In the genomic region with DNA sequence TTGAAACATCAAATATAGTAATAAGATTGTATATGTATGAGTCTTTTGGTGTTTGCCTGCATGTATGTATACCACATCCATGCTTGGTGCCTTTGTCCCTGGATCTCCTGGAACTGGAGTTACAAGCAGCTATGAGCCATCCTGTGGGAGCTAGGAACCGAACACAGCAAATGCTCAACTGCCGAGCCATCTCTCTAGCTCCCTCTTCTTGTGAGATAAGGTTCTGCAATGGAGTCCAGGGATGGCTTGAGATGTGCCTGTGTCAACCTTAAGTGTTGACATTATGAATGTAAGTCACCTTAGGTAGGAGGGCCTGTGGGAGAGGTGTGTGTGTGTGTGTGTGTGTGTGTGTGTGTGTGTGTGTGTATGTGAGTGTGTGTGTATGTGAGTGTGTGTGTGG, we compare ENCODE assay signal across 13 mouse cellular contexts. TPM values are rescaled to one million over a fixed set of nuclear protein-coding genes. Genes with fewer than 3 reads are reported as not detected.
A peak's percentile ranks its signal among the peaks of the same experiment; 100 is the strongest.
DNase-seq lines count a peak whose midpoint lies in the region; ATAC-seq and TF ChIP-seq lines count a peak whose summit lies in the region.
"Had no signal": no experiment of that assay in that cellular context is flagged by ENCODE, and none has a peak within 500 bp of the region (broad histone marks: within the 10 kb centered on the region; RNA-seq: fewer than 3 reads in every experiment).

No protein-coding gene starts in this region.

- H3K4me1 ChIP-seq in spleen, adult 2 months (ENCODE audit: control insufficient read depth, insufficient read depth, insufficient read length): no peaks in the 10 kb centered on the region

- peak; percentile 35; the same call in 1 of the 2 replicates for TF ChIP-seq CTCF in spleen, adult 2 months (IDR thresholded peaks at IDR 0.05; ENCODE audit: extremely low read depth, insufficient read depth, insufficient read length, insufficient replicate concordance)

- ATAC-seq in erythroblast, adult 5-6 weeks (replicated peaks; ENCODE audit: low FRiP score, poor library complexity, severe bottlenecking): peak; percentile 66
- ATAC-seq: forebrain, embryonic 16.5 days; intestine, embryonic 16.5 days had no signal

- no peaks in the 10 kb centered on the region for H3K27me3 ChIP-seq in spleen, adult 2 months (ENCODE audit: control insufficient read depth, insufficient read depth, low read length)
- H3K27me3 ChIP-seq: neural tube, embryonic 12.5 days had no signal

- H3K4me3 ChIP-seq in spleen, adult 2 months (ENCODE audit: extremely low read depth, insufficient read depth, insufficient read length): no peak overlapping the region
- H3K4me3 ChIP-seq: neural tube, embryonic 12.5 days had no signal

- no peak for TF ChIP-seq POLR2A in spleen, adult 2 months (IDR thresholded peaks at IDR 0.05; ENCODE audit: low read depth, low read length)

- peaks cover 2% of the 10 kb centered on the region; the same call in 1 of the 2 replicates for H3K36me3 ChIP-seq in spleen, adult 2 months (ENCODE audit: control insufficient read depth, insufficient read depth, low read length)

- peak; percentile 45 for DNase-seq in embryo, embryonic 10 days (ENCODE audit: low spot score)
- no peak for DNase-seq in embryo, embryonic 11 days
- peak in 1 of 2 experiments; percentile 11 for DNase-seq in spleen, adult 2 months (ENCODE audit: low read depth in 1 of 2, low spot score in 2 of 2)
- no peak for DNase-seq in spleen, postnatal 14 days (ENCODE audit: low spot score in 2 of 2)
- peak; percentile 33 for DNase-seq in retina, postnatal 1 day
- no peak for DNase-seq in urinary bladder, postnatal 36 days (ENCODE audit: low spot score in 2 of 2)
- DNase-seq in gastrocnemius, postnatal 14 days: no peak
- DNase-seq: adrenal gland, postnatal 10 days; cerebellum, postnatal 25 days had no signal

- no peak overlapping the region for H3K27ac ChIP-seq in spleen, adult 2 months (ENCODE audit: insufficient read depth, low read length)
- H3K27ac ChIP-seq: neural tube, embryonic 12.5 days had no signal

- WGBS in spleen, adult 2 months: 21% methylated on average over 2 of the region's 2 CpGs

- intact Hi-C loops in gastrocnemius, postnatal 14 days (cut with DNase I; ENCODE audit: low total_unique reads): no loop called here

RNA-seq across cellular contexts. Expression of gene Atpif1, which starts 6.8 kb away (rescaled TPM):
- polyA plus RNA-seq in spleen, adult 2 months (2012; rRNA removed): 69.5 and 73.4 TPM in 2 replicates
- total RNA-seq in erythroblast, adult 5-6 weeks (2015; ENCODE audit: low replicate concordance): 715 and 778 TPM in 2 replicates
- total RNA-seq in erythroblast, adult 5-6 weeks (2017; ENCODE audit: low replicate concordance): 2,175 and 2,816 TPM in 2 replicates
- total RNA-seq in gastrocnemius, postnatal 14 days (2021): 10 to 100 TPM; 80.8 to 83.4 TPM

RNA-seq across cellular contexts. Expression of gene Dnajc8, which starts 8.7 kb away (rescaled TPM):
- 17.8 and 18.2 TPM in 2 replicates for polyA plus RNA-seq in spleen, adult 2 months (2012; rRNA removed)
- 75.0 and 117 TPM in 2 replicates for total RNA-seq in erythroblast, adult 5-6 weeks (2015; ENCODE audit: low replicate concordance)
- 262 and 314 TPM in 2 replicates for total RNA-seq in erythroblast, adult 5-6 weeks (2017; ENCODE audit: low replicate concordance)
- total RNA-seq in gastrocnemius, postnatal 14 days (2021): 10 to 100 TPM; 51.0 to 60.3 TPM

RNA-seq across cellular contexts. Expression of gene Sesn2, which starts 16.4 kb away (rescaled TPM):
- 9.3 and 9.4 TPM in 2 replicates for polyA plus RNA-seq in spleen, adult 2 months (2012; rRNA removed)
- total RNA-seq in erythroblast, adult 5-6 weeks (2015; ENCODE audit: low replicate concordance): 3.7 and 4.6 TPM in 2 replicates
- total RNA-seq in erythroblast, adult 5-6 weeks (2017; ENCODE audit: low replicate concordance): 5.8 and 6.6 TPM in 2 replicates
- total RNA-seq in gastrocnemius, postnatal 14 days (2021): 1 to 10 TPM; 2.2 to 2.4 TPM

RNA-seq across cellular contexts. Expression of gene Ptafr, which starts 37.2 kb away (rescaled TPM):
- 10.5 and 10.6 TPM in 2 replicates for polyA plus RNA-seq in spleen, adult 2 months (2012; rRNA removed)
- total RNA-seq in erythroblast, adult 5-6 weeks (2015; ENCODE audit: low replicate concordance): 3.1 and 9.0 TPM in 2 replicates
- total RNA-seq in erythroblast, adult 5-6 weeks (2017; ENCODE audit: low replicate concordance): 6.6 and 7.7 TPM in 2 replicates
- total RNA-seq in gastrocnemius, postnatal 14 days (2021): 1 to 10 TPM in 1 of 2 experiments, under 1 TPM in 1; 0.91 to 1.6 TPM

Comparison
In these comparisons a context has a peak if more than half of its experiments do, and no peak if none do; other contexts are left out.
1. DNase-seq: peak in embryo, embryonic 10 days (single experiment) and retina, postnatal 1 day (single experiment); none in embryo, embryonic 11 days (single experiment), spleen, postnatal 14 days (0 of 2), urinary bladder, postnatal 36 days (0 of 2) and gastrocnemius, postnatal 14 days (single experiment).
2. RNA of gene Atpif1, which starts 6.8 kb away (total RNA-seq): 715 to 2,816 TPM in erythroblast, adult 5-6 weeks; 80.8 to 83.4 TPM in gastrocnemius, postnatal 14 days; every median in the first group is over 4 times any median in the second.